Mouse (Mus musculus) stomach, embryonic 16.5 days (tissue): ENCODE measurements around the gene Fam71e2. TPM values are rescaled to one million over a fixed set of nuclear protein-coding genes. Genes with fewer than 3 reads are reported as not detected.

ENCODE experiments used
- ATAC-seq: fragments of 200-750 bp; cut with Nextera tagmentation; 2 replicates; pipeline ENCODE4 v1.8.0; 2017; ENCODE audit warnings: moderate number of reproducible peaks, moderate TSS enrichment; ENCODE audit not compliant: insufficient read depth, low FRiP score
- H3K27ac ChIP-seq: fragments of 300-500 bp; sonication (generic); 2 replicates; pipeline ENCODE4 v1.5.1; 2014; ENCODE audit warnings: low read length
- H3K27me3 ChIP-seq: fragments of 300-500 bp; sonication (generic); 2 replicates; pipeline ENCODE4 v1.6.1; 2014; ENCODE audit warnings: low read length, control low read depth, mixed read lengths; ENCODE audit not compliant: control insufficient read depth, insufficient read depth
- H3K36me3 ChIP-seq: fragments of 300-500 bp; sonication (generic); 2 replicates; pipeline ENCODE4 v1.6.1; 2014; ENCODE audit warnings: low read length; ENCODE audit not compliant: control insufficient read depth, insufficient read depth
- H3K4me1 ChIP-seq: fragments of 300-500 bp; sonication (generic); 2 replicates; pipeline ENCODE4 v1.6.1; 2014; ENCODE audit warnings: low read length, control low read depth, mixed read lengths; ENCODE audit not compliant: control insufficient read depth, insufficient read depth
- H3K4me2 ChIP-seq: fragments of 300-500 bp; sonication (generic); 2 replicates; pipeline ENCODE4 v1.6.1; 2014; ENCODE audit warnings: low read depth, low read length, mixed read lengths
- H3K4me3 ChIP-seq: fragments of 300-500 bp; sonication (generic); replicated peaks from 2 replicates; pipeline ENCODE4 v1.5.1; 2014; ENCODE audit warnings: mild to moderate bottlenecking, low read length
- H3K9ac ChIP-seq: fragments of 300-500 bp; sonication (generic); 2 replicates; pipeline ENCODE4 v1.6.1; 2014; ENCODE audit warnings: low read length
- H3K9me3 ChIP-seq: fragments of 300-500 bp; sonication (generic); replicated peaks from 2 replicates; pipeline ENCODE4 v1.6.1; 2016; ENCODE audit warnings: low read length, control low read depth; ENCODE audit not compliant: control insufficient read depth
- WGBS: fragments of 180-500 bp; shearing (Covaris S2); extraction: QIAGEN DNeasy Blood & Tissue Kit; methylation state at CpG from one replicate; pipeline ENCODE4 v1.1.7; 2014; 5-methylcytosine and 5-hydroxymethylcytosine counted together
- polyA plus RNA-seq: library from polyadenylated mRNA; unstranded; fragments of >200 nt; fragmentation: Nextera tagmentation; extraction: Ambion mirVana; gene quantifications from 2 replicates; pipeline ENCODE4 v1.2.1, GENCODE M21; 2015

Fam71e2 gene
- polyA plus RNA-seq, 1 experiment from 2014 or later, result not detected

- Histone ChIP-seq H3K4me1 (peaks cover 20% of the 10 kb centered on the region), H3K36me3 (no peaks in the 10 kb centered on the region), H3K9ac (peak within 1 kb of the TSS; percentile 73), H3K27me3 (no peaks in the 10 kb centered on the region), H3K27ac (peak within 1 kb of the TSS; percentile 79), H3K9me3 (no peaks in the 10 kb centered on the region), H3K4me3 (peak within 1 kb of the TSS; percentile 59), H3K4me2 (peak within 1 kb of the TSS; percentile 78)
- WGBS, result 4% methylated on average over 24 of the region's 24 CpGs
- ATAC-seq, result peak; percentile 94
Observed at GRCm38 (mm10) chr7:4752821-4753570, 18.1 kb downstream of the Fam71e2 start, which contains the start of gene Cox6b2. Gene Cox6b2 (minus strand): TSS chr7:4753094.

- H3K4me2 ChIP-seq, result peak overlapping the region; percentile 78
- peak overlapping the region; percentile 59 for H3K4me3 ChIP-seq
- ATAC-seq, result peak; percentile 88
- no peaks in the 10 kb centered on the region for H3K36me3 ChIP-seq
- peaks cover 20% of the 10 kb centered on the region for H3K4me1 ChIP-seq
- H3K9ac ChIP-seq, result peak overlapping the region; percentile 73
- no peaks in the 10 kb centered on the region for H3K27me3 ChIP-seq
- H3K9me3 ChIP-seq, result no peaks in the 10 kb centered on the region
- H3K27ac ChIP-seq, result peak overlapping the region; percentile 79
- WGBS, result 1% methylated on average over 30 of the region's 30 CpGs
Observed at GRCm38 (mm10) chr7:4751971-4752820, 18.9 kb downstream of the Fam71e2 start.

- 81% methylated on average over 2 of the region's 2 CpGs for WGBS
- ATAC-seq, result no peak
- Histone ChIP-seq H3K27me3 (no peaks in the 10 kb centered on the region), H3K9ac (no peak overlapping the region), H3K4me3 (no peak overlapping the region), H3K4me1 (peaks cover 20% of the 10 kb centered on the region), H3K36me3 (peaks cover 10% of the 10 kb centered on the region; the same call in 1 of the 2 replicates), H3K9me3 (no peaks in the 10 kb centered on the region), H3K4me2 (no peak overlapping the region), H3K27ac (no peak overlapping the region)
Observed at GRCm38 (mm10) chr7:4749169-4749568, 21.9 kb downstream of the Fam71e2 start.

- H3K27ac ChIP-seq, result no peak overlapping the region
- peaks cover 10% of the 10 kb centered on the region; the same call in 1 of the 2 replicates for H3K36me3 ChIP-seq
- 65% methylated on average over 4 of the region's 4 CpGs for WGBS
- H3K27me3 ChIP-seq, result no peaks in the 10 kb centered on the region
- H3K9ac ChIP-seq, result no peak overlapping the region
- H3K4me2 ChIP-seq, result no peak overlapping the region
- H3K4me3 ChIP-seq, result no peak overlapping the region
- no peaks in the 10 kb centered on the region for H3K9me3 ChIP-seq
- peaks cover 23% of the 10 kb centered on the region for H3K4me1 ChIP-seq
- ATAC-seq, result no peak
Observed at GRCm38 (mm10) chr7:4748321-4748720, 22.8 kb downstream of the Fam71e2 start.

- H3K27ac ChIP-seq, result no peak overlapping the region
- no peak overlapping the region for H3K4me3 ChIP-seq
- H3K27me3 ChIP-seq, result no peaks in the 10 kb centered on the region
- WGBS, result 73% methylated on average over 9 of the region's 9 CpGs
- H3K36me3 ChIP-seq, result peaks cover 10% of the 10 kb centered on the region; the same call in 1 of the 2 replicates
- no peaks in the 10 kb centered on the region for H3K9me3 ChIP-seq
- peaks cover 23% of the 10 kb centered on the region for H3K4me1 ChIP-seq
- H3K9ac ChIP-seq, result no peak overlapping the region
- ATAC-seq, result no peak
- no peak overlapping the region for H3K4me2 ChIP-seq
Observed at GRCm38 (mm10) chr7:4747156-4747899, 23.8 kb downstream of the Fam71e2 start.

GRCm38 (mm10) chr7:4746326-4746980 lies 24.6 kb downstream of the Fam71e2 start:
- no peaks in the 10 kb centered on the region for H3K9me3 ChIP-seq
- no peak overlapping the region for H3K9ac ChIP-seq
- H3K27me3 ChIP-seq, result no peaks in the 10 kb centered on the region
- H3K4me3 ChIP-seq, result no peak overlapping the region
- no peak overlapping the region for H3K27ac ChIP-seq
- H3K36me3 ChIP-seq, result peaks cover 10% of the 10 kb centered on the region; the same call in 1 of the 2 replicates
- H3K4me2 ChIP-seq, result no peak overlapping the region
- ATAC-seq, result no peak
- WGBS, result 89% methylated on average over 22 of the region's 22 CpGs
- peaks cover 23% of the 10 kb centered on the region for H3K4me1 ChIP-seq

DNA sequence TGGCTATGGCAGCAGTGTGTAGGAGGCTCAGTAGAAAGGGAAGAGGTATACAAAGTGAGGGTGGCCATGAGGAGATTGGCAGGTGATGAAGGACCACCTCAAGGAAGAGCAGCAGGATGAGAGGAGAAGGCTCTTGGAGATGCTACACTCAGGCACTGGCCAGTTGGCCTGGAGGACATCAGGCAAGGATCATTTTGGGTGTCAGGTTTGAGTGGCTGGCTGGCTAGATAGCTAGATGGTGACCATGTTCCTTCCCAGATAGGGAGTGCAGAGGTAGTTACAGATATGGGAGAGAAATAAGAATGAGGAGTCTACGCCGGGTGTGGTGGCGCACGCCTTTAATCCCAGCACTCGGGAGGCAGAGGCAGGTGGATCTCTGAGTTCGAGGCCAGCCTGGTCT lies 26.2 kb downstream of the Fam71e2 start:
- no peak for ATAC-seq
- no peak overlapping the region for H3K9ac ChIP-seq
- WGBS, result over 99% methylated on average over 5 of the region's 6 CpGs

DNA sequence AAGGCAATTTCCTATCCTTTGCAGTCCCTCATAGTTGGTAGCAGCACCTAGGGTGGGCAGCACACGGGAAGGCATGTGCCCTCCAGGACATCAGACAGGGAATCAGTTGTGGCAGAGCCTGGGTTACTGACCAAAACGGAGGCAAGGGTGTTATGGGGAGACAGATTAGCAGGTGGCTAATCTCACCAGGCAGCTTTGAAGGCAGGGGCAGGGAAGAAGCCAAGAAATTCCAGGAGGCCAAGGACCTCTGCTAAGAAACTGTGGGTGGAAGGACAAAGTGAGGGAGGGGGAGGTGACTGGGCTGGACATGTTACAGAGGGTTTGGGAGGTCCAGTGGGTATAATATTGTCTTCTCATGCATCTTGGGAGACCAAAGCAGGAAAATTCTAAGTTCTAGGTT lies 27.7 kb downstream of the Fam71e2 start:
- H3K4me1 ChIP-seq, result peaks cover 32% of the 10 kb centered on the region
- ATAC-seq, result no peak
- H3K4me2 ChIP-seq, result no peak overlapping the region
- H3K9ac ChIP-seq, result no peak overlapping the region
- H3K36me3 ChIP-seq, result peaks cover 10% of the 10 kb centered on the region; the same call in 1 of the 2 replicates
- H3K27me3 ChIP-seq, result no peaks in the 10 kb centered on the region
- no peaks in the 10 kb centered on the region for H3K9me3 ChIP-seq
- no peak overlapping the region for H3K27ac ChIP-seq
- no peak overlapping the region for H3K4me3 ChIP-seq
- WGBS, result 52% methylated on average over 2 of the region's 2 CpGs

More for the DNA sequence above, 26.2 kb downstream of the Fam71e2 start:
- no peak overlapping the region for H3K4me2 ChIP-seq
- H3K4me1 ChIP-seq, result peaks cover 26% of the 10 kb centered on the region
- no peak overlapping the region for H3K27ac ChIP-seq
- H3K9me3 ChIP-seq, result no peaks in the 10 kb centered on the region
- H3K27me3 ChIP-seq, result no peaks in the 10 kb centered on the region
- H3K36me3 ChIP-seq, result peaks cover 10% of the 10 kb centered on the region; the same call in 1 of the 2 replicates
- no peak overlapping the region for H3K4me3 ChIP-seq
